In the genomic region with DNA sequence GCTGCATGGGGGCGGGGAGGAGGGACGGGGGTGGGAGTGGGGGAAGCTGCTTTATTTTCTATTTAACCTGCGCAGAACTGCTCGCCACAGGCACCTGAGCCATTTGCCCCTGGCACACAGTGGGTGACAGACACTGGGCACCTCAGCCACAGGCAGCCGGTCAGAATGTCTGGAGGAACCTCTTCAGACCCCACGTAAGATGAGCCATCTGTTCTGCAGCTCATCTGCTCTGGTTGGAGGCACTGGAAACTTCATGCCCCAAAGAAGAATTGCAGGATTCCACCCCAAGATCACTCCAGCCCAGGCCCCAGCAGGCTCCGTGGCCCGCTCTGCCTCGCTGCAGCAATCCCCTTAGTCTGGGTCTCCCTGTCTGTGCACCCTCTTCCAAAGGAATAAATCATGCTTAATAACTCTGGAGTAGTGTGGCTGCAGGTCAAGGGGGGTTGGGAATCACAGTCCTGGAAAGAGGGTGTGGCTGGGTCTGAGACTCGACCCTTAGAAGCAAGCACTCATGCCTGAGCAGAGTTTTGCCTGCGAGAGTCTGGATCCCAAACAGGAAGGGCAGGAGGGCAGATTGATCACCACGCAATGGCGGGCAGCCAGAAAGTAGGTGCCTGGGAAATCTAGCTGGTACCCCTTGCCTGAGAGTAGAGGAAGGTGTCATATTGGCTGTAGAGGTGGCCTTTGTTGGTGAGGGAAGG, we compare ENCODE assay signal across 9 mouse cellular contexts. TPM values are rescaled to one million over a fixed set of nuclear protein-coding genes. Genes with fewer than 3 reads are reported as not detected.
DNase-seq lines count a peak whose midpoint lies in the region; ATAC-seq and TF ChIP-seq lines count a peak whose summit lies in the region.
"Had no signal": no experiment of that assay in that cellular context is flagged by ENCODE, and none has a peak within 500 bp of the region (broad histone marks: within the 10 kb centered on the region; RNA-seq: fewer than 3 reads in every experiment).

No protein-coding gene starts in this region.

- no peaks in the 10 kb centered on the region for H3K9me3 ChIP-seq in hindbrain, embryonic 13.5 days
- no peaks in the 10 kb centered on the region for H3K9me3 ChIP-seq in midbrain, embryonic 10.5 days (replicated peaks)

- intact Hi-C loops in heart, adult 2 months (cut with DNase I), result no loop called here

- H3K4me2 ChIP-seq in hindbrain, embryonic 13.5 days, result peak overlapping the region; percentile 49

- TF ChIP-seq CTCF in heart, adult 2 months (IDR thresholded peaks at IDR 0.05), result no peak

- TF ChIP-seq EP300 in heart, adult 2 months (IDR thresholded peaks at IDR 0.05; ENCODE audit: insufficient read depth, low read depth, low read length), result no peak

- H3K9ac ChIP-seq in heart, adult 2 months (ENCODE audit: low read depth, low read length), result peak overlapping the region; percentile 25
- peak overlapping the region; percentile 56 for H3K9ac ChIP-seq in hindbrain, embryonic 13.5 days

- H3K4me1 ChIP-seq in heart, adult 2 months (ENCODE audit: control insufficient read depth, insufficient read depth, low read length), result peaks cover 11% of the 10 kb centered on the region
- peaks cover 22% of the 10 kb centered on the region for H3K4me1 ChIP-seq in hindbrain, embryonic 13.5 days (replicated peaks)
- H3K4me1 ChIP-seq in midbrain, embryonic 10.5 days, result peaks cover 35% of the 10 kb centered on the region

- 46% methylated on average over 13 of the region's 13 CpGs for WGBS in heart, adult 2 months
- WGBS in hindbrain, embryonic 13.5 days, result 28% methylated on average over 13 of the region's 13 CpGs
- WGBS in midbrain, embryonic 10.5 days, result 46% methylated on average over 13 of the region's 13 CpGs

- no peak for DNase-seq in heart, adult 2 months
- no peak for DNase-seq in heart, adult 18-20 months
- DNase-seq in ZHBTc4 (ENCODE audit: low read depth, low spot score), result peak; percentile 32
- DNase-seq in midbrain, embryonic 10.5 days (ENCODE audit: low spot score), result no peak
- no peak for DNase-seq in c-Kit-positive CD71-positive TER-119-positive erythroid progenitor cells, embryonic 14.5 days (ENCODE audit: low spot score)
- no peak for DNase-seq in ovary, postnatal 36 days (ENCODE audit: low spot score)

- no peak for TF ChIP-seq POLR2A in heart, adult 2 months (IDR thresholded peaks at IDR 0.05; ENCODE audit: insufficient read depth, low read depth, low read length)

- H3K36me3 ChIP-seq in heart, adult 2 months (ENCODE audit: control insufficient read depth, insufficient read depth, low read length), result no peaks in the 10 kb centered on the region
- peaks cover 7% of the 10 kb centered on the region; the same call in 1 of the 2 replicates for H3K36me3 ChIP-seq in hindbrain, embryonic 13.5 days
- peaks cover 12% of the 10 kb centered on the region; the same call in 1 of the 2 replicates for H3K36me3 ChIP-seq in midbrain, embryonic 10.5 days

- peak overlapping the region; percentile 61 for H3K27ac ChIP-seq in heart, adult 2 months
- H3K27ac ChIP-seq in hindbrain, embryonic 13.5 days, result peak overlapping the region; percentile 91
- H3K27ac ChIP-seq in midbrain, embryonic 10.5 days (replicated peaks), result peak overlapping the region; percentile 73

- H3K27me3 ChIP-seq in heart, adult 2 months (ENCODE audit: control insufficient read depth, insufficient read depth, low read length), result no peaks in the 10 kb centered on the region
- peaks cover 14% of the 10 kb centered on the region; the same call in 1 of the 2 replicates for H3K27me3 ChIP-seq in hindbrain, embryonic 13.5 days
- H3K27me3 ChIP-seq in midbrain, embryonic 10.5 days (ENCODE audit: low read depth, poor library complexity, severe bottlenecking), result peaks cover 21% of the 10 kb centered on the region

- H3K4me3 ChIP-seq in heart, adult 2 months, result no peak overlapping the region
- H3K4me3 ChIP-seq in hindbrain, embryonic 13.5 days, result peak overlapping the region; percentile 31
- peak overlapping the region; percentile 41 for H3K4me3 ChIP-seq in midbrain, embryonic 10.5 days

- peak; percentile 38; the same call in 1 of the 2 replicates for ATAC-seq in hindbrain, embryonic 13.5 days (ENCODE audit: low FRiP score)
- ATAC-seq in megakaryocyte progenitor cell, adult 5-6 weeks (replicated peaks; ENCODE audit: poor library complexity), result no peak

- H3K79me2 ChIP-seq in heart, adult 2 months (replicated peaks; ENCODE audit: control insufficient read depth, insufficient read depth, low read length), result no peaks in the 10 kb centered on the region

RNA-seq across cellular contexts. Expression of a gene that starts 4.0 kb away (rescaled TPM):
- total RNA-seq in heart, adult 2 months (2021), result 10 to 100 TPM; 24.2 to 29.2 TPM
- 59.7 and 77.7 TPM in 2 replicates for polyA plus RNA-seq in heart, adult 2 months (2012; rRNA removed)
- 10 to 100 TPM; 19.1 to 25.0 TPM for total RNA-seq in heart, adult 18-20 months (2021)
- polyA plus RNA-seq in hindbrain, embryonic 13.5 days (2015; fragmentation: Nextera tagmentation; extraction: Ambion mirVana), result 33.7 and 45.9 TPM in 2 replicates
- 17.7 and 28.2 TPM in 2 replicates for polyA plus RNA-seq in midbrain, embryonic 10.5 days (2016; fragmentation: Nextera tagmentation; extraction: Ambion mirVana)
- total RNA-seq in megakaryocyte progenitor cell, adult 5-6 weeks (2015), result 238 and 280 TPM in 2 replicates
- total RNA-seq in megakaryocyte progenitor cell, adult 5-6 weeks (2017), result 186 and 203 TPM in 2 replicates

RNA-seq across cellular contexts. Expression of a gene that starts 6.7 kb away (rescaled TPM):
- 1 to 10 TPM in 1 of 2 experiments, under 1 TPM in 1; 0.94 to 1.0 TPM for total RNA-seq in heart, adult 2 months (2021)
- 1.7 and 2.1 TPM in 2 replicates for polyA plus RNA-seq in heart, adult 2 months (2012; rRNA removed)
- 1 to 10 TPM in 1 of 2 experiments, under 1 TPM in 1; 0.89 to 1.3 TPM for total RNA-seq in heart, adult 18-20 months (2021)
- polyA plus RNA-seq in hindbrain, embryonic 13.5 days (2015; fragmentation: Nextera tagmentation; extraction: Ambion mirVana), result 4.9 and 7.6 TPM in 2 replicates
- polyA plus RNA-seq in midbrain, embryonic 10.5 days (2016; fragmentation: Nextera tagmentation; extraction: Ambion mirVana), result 4.8 and 5.3 TPM in 2 replicates
- total RNA-seq in megakaryocyte progenitor cell, adult 5-6 weeks (2015), result 0.99 and 2.0 TPM in 2 replicates
- 2.6 and 3.3 TPM in 2 replicates for total RNA-seq in megakaryocyte progenitor cell, adult 5-6 weeks (2017)

RNA-seq across cellular contexts. Expression of a gene that starts 20.4 kb away (rescaled TPM):
- total RNA-seq in heart, adult 2 months (2021), result 100 to 1,000 TPM; 113 to 132 TPM
- polyA plus RNA-seq in heart, adult 2 months (2012; rRNA removed), result 205 and 206 TPM in 2 replicates
- 100 to 1,000 TPM; 124 to 125 TPM for total RNA-seq in heart, adult 18-20 months (2021)
- polyA plus RNA-seq in hindbrain, embryonic 13.5 days (2015; fragmentation: Nextera tagmentation; extraction: Ambion mirVana), result 6.2 and 6.6 TPM in 2 replicates
- polyA plus RNA-seq in midbrain, embryonic 10.5 days (2016; fragmentation: Nextera tagmentation; extraction: Ambion mirVana), result 4.4 and 5.1 TPM in 2 replicates
- total RNA-seq in megakaryocyte progenitor cell, adult 5-6 weeks (2015), result 5.3 TPM in 2 replicates
- 8.1 and 17.2 TPM in 2 replicates for total RNA-seq in megakaryocyte progenitor cell, adult 5-6 weeks (2017)

RNA-seq across cellular contexts. Expression of a gene that starts 20.6 kb away (rescaled TPM):
- total RNA-seq in heart, adult 2 months (2021), result not detected
- polyA plus RNA-seq in heart, adult 2 months (2012; rRNA removed), result 0.38 and 0.53 TPM in 2 replicates
- total RNA-seq in heart, adult 18-20 months (2021), result not detected
- polyA plus RNA-seq in hindbrain, embryonic 13.5 days (2015; fragmentation: Nextera tagmentation; extraction: Ambion mirVana), result 0.17 and 0.36 TPM in 2 replicates
- polyA plus RNA-seq in midbrain, embryonic 10.5 days (2016; fragmentation: Nextera tagmentation; extraction: Ambion mirVana), result 1.5 and 1.7 TPM in 2 replicates
- 1.3 and 1.5 TPM in 2 replicates for total RNA-seq in megakaryocyte progenitor cell, adult 5-6 weeks (2015)
- total RNA-seq in megakaryocyte progenitor cell, adult 5-6 weeks (2017), result 2.1 TPM in 1 of 2 replicates, not detected in the other
- total RNA-seq: heart, postnatal 14 days had no signal

RNA-seq across cellular contexts. Expression of a gene that starts 39.0 kb away (rescaled TPM):
- under 1 TPM; 0.31 to 0.43 TPM for total RNA-seq in heart, adult 2 months (2021)
- 0.56 and 0.92 TPM in 2 replicates for polyA plus RNA-seq in heart, adult 2 months (2012; rRNA removed)
- 1 to 10 TPM; 1.4 to 1.5 TPM for total RNA-seq in heart, adult 18-20 months (2021)
- 1.5 and 1.6 TPM in 2 replicates for polyA plus RNA-seq in hindbrain, embryonic 13.5 days (2015; fragmentation: Nextera tagmentation; extraction: Ambion mirVana)
- 0.16 and 0.34 TPM in 2 replicates for polyA plus RNA-seq in midbrain, embryonic 10.5 days (2016; fragmentation: Nextera tagmentation; extraction: Ambion mirVana)
- not detected in 2 replicates for total RNA-seq in megakaryocyte progenitor cell, adult 5-6 weeks (2015)
- total RNA-seq in megakaryocyte progenitor cell, adult 5-6 weeks (2017), result under 0.01 TPM in 1 of 2 replicates, not detected in the other

Comparison
In these comparisons a context has a peak if more than half of its experiments do, and no peak if none do; other contexts are left out.
1. RNA of a gene that starts 4.0 kb away (total RNA-seq): 186 to 280 TPM in megakaryocyte progenitor cell, adult 5-6 weeks; 24.2 to 29.2 TPM in heart, adult 2 months and 19.1 to 25.0 TPM in heart, adult 18-20 months; every median in the first group is over 4 times any median in the second.
2. RNA of a gene that starts 20.4 kb away (total RNA-seq): 113 to 132 TPM in heart, adult 2 months and 124 to 125 TPM in heart, adult 18-20 months; 5.3 to 17.2 TPM in megakaryocyte progenitor cell, adult 5-6 weeks; every median in the first group is over 4 times any median in the second.
3. Peak in every context shown above with its lines, with median percentiles within 50 percentile points of each other: H3K27ac ChIP-seq.